Mouse (Mus musculus) adrenal gland, adult (tissue): ENCODE measurements around the gene Ing3.

Experiments
- DNase-seq, 2 experiments: peaks; one replicate each; pipeline ENCODE4 v3.0.0; 2022 to 2023; ENCODE audit warnings: low spot score in 1 of 2; ENCODE audit not compliant: inconsistent age in 2 of 2

Ing3 gene

GRCm38 (mm10) chr6:22018768-22019445, 69.5 kb downstream of the Ing3 start:
- no peak for DNase-seq

- DNase-seq: no peak
Measured at GRCm38 (mm10) chr6:22019637-22020036, 70.3 kb downstream of the Ing3 start.

GRCm38 (mm10) chr6:22020696-22021095, 71.3 kb downstream of the Ing3 start:
- DNase-seq: no peak

- no peak for DNase-seq
Measured at GRCm38 (mm10) chr6:22021315-22021714, 71.9 kb downstream of the Ing3 start.

- no peak for DNase-seq
Measured at GRCm38 (mm10) chr6:22024168-22024567, 74.8 kb downstream of the Ing3 start.
